In genomic region chr19:42652425-42652824, GRCm38 (mm10) we compare ENCODE assay signal across 23 mouse cellular contexts. TPM values are rescaled to one million over a fixed set of nuclear protein-coding genes. Genes with fewer than 3 reads are reported as not detected.
"Had no signal": no experiment of that assay in that cellular context is flagged by ENCODE, and none has a peak within 500 bp of the region (broad histone marks: within the 10 kb centered on the region; RNA-seq: fewer than 3 reads in every experiment).

No protein-coding gene starts in this region.

- H3K4me2 ChIP-seq: heart, embryonic 12.5 days; hindbrain, embryonic 13.5 days; hindbrain, embryonic 15.5 days; kidney, embryonic 15.5 days; limb, embryonic 12.5 days; liver, embryonic 11.5 days; liver, embryonic 13.5 days; liver, embryonic 15.5 days had no signal

- ATAC-seq: hindbrain, postnatal 0 days; intestine, embryonic 16.5 days had no signal

- H3K4me3 ChIP-seq: heart, embryonic 10.5 days; heart, embryonic 12.5 days; hindbrain, embryonic 13.5 days; hindbrain, embryonic 15.5 days; kidney, embryonic 15.5 days; limb, embryonic 10.5 days; limb, embryonic 12.5 days; liver, embryonic 13.5 days; liver, embryonic 15.5 days had no signal

- H3K27ac ChIP-seq: heart, embryonic 10.5 days; hindbrain, embryonic 13.5 days; hindbrain, embryonic 15.5 days; hindbrain, postnatal 0 days; kidney, embryonic 15.5 days; kidney, postnatal 0 days; limb, embryonic 10.5 days; limb, embryonic 12.5 days; liver, embryonic 13.5 days; liver, embryonic 15.5 days had no signal

- H3K27me3 ChIP-seq: liver, embryonic 13.5 days had no signal

- H3K36me3 ChIP-seq: heart, embryonic 10.5 days; heart, embryonic 12.5 days; hindbrain, embryonic 13.5 days; hindbrain, embryonic 15.5 days; kidney, embryonic 15.5 days; limb, embryonic 10.5 days; limb, embryonic 12.5 days; liver, embryonic 13.5 days; liver, embryonic 15.5 days had no signal

- H3K9ac ChIP-seq: heart, embryonic 12.5 days; hindbrain, embryonic 13.5 days; hindbrain, embryonic 15.5 days; kidney, embryonic 15.5 days; limb, embryonic 12.5 days; liver, embryonic 13.5 days; liver, embryonic 15.5 days had no signal

- H3K9me3 ChIP-seq: heart, embryonic 10.5 days; heart, embryonic 12.5 days; hindbrain, embryonic 13.5 days; hindbrain, embryonic 15.5 days; kidney, embryonic 15.5 days; limb, embryonic 10.5 days; limb, embryonic 12.5 days; liver, embryonic 13.5 days; liver, embryonic 15.5 days had no signal

- DNase-seq: gastrocnemius, postnatal 14 days; heart, postnatal 10 days; kidney, adult 11 months; kidney, adult 9 months; kidney, postnatal 14 days; kidney, postnatal 36 days; layer of hippocampus, adult 9-11 months; layer of hippocampus, postnatal 36 days; liver; liver, embryonic 13.5 days had no signal

- H3K4me1 ChIP-seq: limb, embryonic 12.5 days; liver, embryonic 15.5 days had no signal

RNA-seq across cellular contexts. Expression of gene Loxl4, which starts 39.8 kb away (rescaled TPM):
- total RNA-seq: hematopoietic stem cell, adult 5-6 weeks had no signal
- polyA plus RNA-seq: hindbrain, embryonic 15.5 days; hindbrain, postnatal 0 days had no signal
